Mouse (Mus musculus): Measurements from ENCODE around the gene Chic2. TPM values are rescaled to one million over a fixed set of nuclear protein-coding genes. Genes with fewer than 3 reads are reported as not detected.

Gene Chic2
- polyA plus RNA-seq, 1 experiment: 12.7 TPM

- WGBS: 89% methylated on average over 1 of the region's 1 CpGs
- H3K36me3 ChIP-seq (ENCODE audit: control insufficient read depth, insufficient read depth, low read length): peaks cover 4% of the 10 kb centered on the region; the same call in 1 of the 2 replicates
- no peak for DNase-seq
- no peak overlapping the region for H3K27ac ChIP-seq (ENCODE audit: control insufficient read depth, insufficient read depth, low read length)
- no peak for TF ChIP-seq POLR2A (IDR thresholded peaks at IDR 0.05; ENCODE audit: control insufficient read depth, extremely low read depth, insufficient read depth, low read length, poor library complexity)
- TF ChIP-seq CTCF (IDR thresholded peaks at IDR 0.05; ENCODE audit: borderline replicate concordance, control insufficient read depth, extremely low read depth, insufficient read depth, low read length, poor library complexity): no peak
- no peak overlapping the region for H3K4me3 ChIP-seq (ENCODE audit: control insufficient read depth, insufficient read depth, low read length)
- H3K4me1 ChIP-seq (replicated peaks; ENCODE audit: control insufficient read depth, insufficient read depth, low read length): 0 out of 2 replicates have a peak, but pooled peaks cover 2% of the 10 kb centered on the region
- no peaks in the 10 kb centered on the region for H3K27me3 ChIP-seq (ENCODE audit: control insufficient read depth, insufficient read depth, low read length)
These were observed 29.8 kb downstream of the Chic2 start for GRCm38 (mm10) chr5:75014768-75015167.

- TF ChIP-seq CTCF (IDR thresholded peaks at IDR 0.05; ENCODE audit: borderline replicate concordance, control insufficient read depth, extremely low read depth, insufficient read depth, low read length, poor library complexity): no peak
- no peak for TF ChIP-seq POLR2A (IDR thresholded peaks at IDR 0.05; ENCODE audit: control insufficient read depth, extremely low read depth, insufficient read depth, low read length, poor library complexity)
- Histone ChIP-seq H3K27me3 (ENCODE audit: control insufficient read depth, insufficient read depth, low read length) (no peaks in the 10 kb centered on the region), H3K27ac (ENCODE audit: control insufficient read depth, insufficient read depth, low read length) (no peak overlapping the region), H3K4me3 (ENCODE audit: control insufficient read depth, insufficient read depth, low read length) (no peak overlapping the region), H3K4me1 (replicated peaks; ENCODE audit: control insufficient read depth, insufficient read depth, low read length) (no peaks in the 10 kb centered on the region), H3K36me3 (ENCODE audit: control insufficient read depth, insufficient read depth, low read length) (peaks cover 13% of the 10 kb centered on the region)
- 96% methylated on average over 8 of the region's 8 CpGs for WGBS
- DNase-seq: no peak
These were observed 31.7 kb downstream of the Chic2 start for GRCm38 (mm10) chr5:75012771-75013421.

GRCm38 (mm10) chr5:75011985-75012738 is 32.4 kb downstream of the Chic2 start:
- Histone ChIP-seq H3K4me1 (replicated peaks; ENCODE audit: control insufficient read depth, insufficient read depth, low read length) (no peaks in the 10 kb centered on the region), H3K27ac (ENCODE audit: control insufficient read depth, insufficient read depth, low read length) (no peak overlapping the region), H3K4me3 (ENCODE audit: control insufficient read depth, insufficient read depth, low read length) (no peak overlapping the region), H3K36me3 (ENCODE audit: control insufficient read depth, insufficient read depth, low read length) (peaks cover 13% of the 10 kb centered on the region), H3K27me3 (ENCODE audit: control insufficient read depth, insufficient read depth, low read length) (no peaks in the 10 kb centered on the region)
- no peak for DNase-seq
- 93% methylated on average over 4 of the region's 4 CpGs for WGBS
- TF ChIP-seq POLR2A (IDR thresholded peaks at IDR 0.05; ENCODE audit: control insufficient read depth, extremely low read depth, insufficient read depth, low read length, poor library complexity) (no peak), CTCF (IDR thresholded peaks at IDR 0.05; ENCODE audit: borderline replicate concordance, control insufficient read depth, extremely low read depth, insufficient read depth, low read length, poor library complexity) (no peak)

DNA sequence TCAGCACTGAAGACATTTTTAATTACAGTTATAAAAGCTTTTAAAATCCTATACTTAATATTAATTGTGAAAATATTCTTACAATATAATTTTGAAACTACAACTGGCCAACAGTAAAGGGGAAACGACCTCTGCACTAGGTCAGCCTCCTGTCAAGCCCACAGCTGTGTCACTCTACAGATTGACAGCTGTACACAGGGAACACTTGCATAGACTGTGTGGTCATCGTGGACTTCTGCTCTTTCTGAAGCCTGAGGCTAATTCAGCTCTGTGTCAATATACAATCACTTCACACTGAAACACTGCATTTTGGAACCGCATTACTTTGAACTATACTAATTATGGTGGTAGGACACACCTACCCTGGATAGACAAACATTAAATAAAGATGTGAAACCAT is 39.8 kb downstream of the Chic2 start:
- 88% methylated on average over 3 of the region's 3 CpGs for WGBS
- Histone ChIP-seq H3K4me1 (replicated peaks; ENCODE audit: control insufficient read depth, insufficient read depth, low read length) (no peaks in the 10 kb centered on the region), H3K36me3 (ENCODE audit: control insufficient read depth, insufficient read depth, low read length) (peaks cover 17% of the 10 kb centered on the region; the same call in 1 of the 2 replicates), H3K27me3 (ENCODE audit: control insufficient read depth, insufficient read depth, low read length) (no peaks in the 10 kb centered on the region), H3K27ac (ENCODE audit: control insufficient read depth, insufficient read depth, low read length) (no peak overlapping the region), H3K4me3 (ENCODE audit: control insufficient read depth, insufficient read depth, low read length) (no peak overlapping the region)
- no peak for DNase-seq
- TF ChIP-seq POLR2A (IDR thresholded peaks at IDR 0.05; ENCODE audit: control insufficient read depth, extremely low read depth, insufficient read depth, low read length, poor library complexity) (no peak), CTCF (IDR thresholded peaks at IDR 0.05; ENCODE audit: borderline replicate concordance, control insufficient read depth, extremely low read depth, insufficient read depth, low read length, poor library complexity) (no peak)

GRCm38 (mm10) chr5:75002109-75002508 is 42.5 kb downstream of the Chic2 start:
- no peaks in the 10 kb centered on the region for H3K27me3 ChIP-seq (ENCODE audit: control insufficient read depth, insufficient read depth, low read length)
- H3K4me1 ChIP-seq (replicated peaks; ENCODE audit: control insufficient read depth, insufficient read depth, low read length): no peaks in the 10 kb centered on the region
- 95% methylated on average over 3 of the region's 3 CpGs for WGBS
- no peak overlapping the region for H3K4me3 ChIP-seq (ENCODE audit: control insufficient read depth, insufficient read depth, low read length)
- H3K27ac ChIP-seq (ENCODE audit: control insufficient read depth, insufficient read depth, low read length): no peak overlapping the region
- H3K36me3 ChIP-seq (ENCODE audit: control insufficient read depth, insufficient read depth, low read length): peaks cover 9% of the 10 kb centered on the region; the same call in 1 of the 2 replicates
- DNase-seq: no peak
- no peak for TF ChIP-seq POLR2A (IDR thresholded peaks at IDR 0.05; ENCODE audit: control insufficient read depth, extremely low read depth, insufficient read depth, low read length, poor library complexity)
- TF ChIP-seq CTCF (IDR thresholded peaks at IDR 0.05; ENCODE audit: borderline replicate concordance, control insufficient read depth, extremely low read depth, insufficient read depth, low read length, poor library complexity): no peak

GRCm38 (mm10) chr5:74998716-74999512 is 45.7 kb downstream of the Chic2 start:
- peaks cover 6% of the 10 kb centered on the region for H3K36me3 ChIP-seq (ENCODE audit: control insufficient read depth, insufficient read depth, low read length)
- H3K27ac ChIP-seq (ENCODE audit: control insufficient read depth, insufficient read depth, low read length): no peak overlapping the region
- no peaks in the 10 kb centered on the region for H3K27me3 ChIP-seq (ENCODE audit: control insufficient read depth, insufficient read depth, low read length)
- H3K4me1 ChIP-seq (replicated peaks; ENCODE audit: control insufficient read depth, insufficient read depth, low read length): no peaks in the 10 kb centered on the region
- 98% methylated on average over 12 of the region's 12 CpGs for WGBS
- no peak for TF ChIP-seq POLR2A (IDR thresholded peaks at IDR 0.05; ENCODE audit: control insufficient read depth, extremely low read depth, insufficient read depth, low read length, poor library complexity)
- no peak for TF ChIP-seq CTCF (IDR thresholded peaks at IDR 0.05; ENCODE audit: borderline replicate concordance, control insufficient read depth, extremely low read depth, insufficient read depth, low read length, poor library complexity)
- no peak for DNase-seq
- H3K4me3 ChIP-seq (ENCODE audit: control insufficient read depth, insufficient read depth, low read length): no peak overlapping the region
